Mouse (Mus musculus): Measurements from ENCODE around the gene Bpifb1.
"Not testable (repeated sequence)": the region's sequence is repeated elsewhere in the genome, so short reads cannot be mapped to it uniquely, and the experiment has no call there.

Gene Bpifb1

GRCm38 (mm10) chr2:154190546-154191258, at the start of gene Bpifb1:
Gene Bpifb1 (plus strand): TSS chr2:154190818.
- no peak for DNase-seq

GRCm38 (mm10) chr2:154142580-154142979, 48.0 kb upstream of the Bpifb1 start, which contains the start of gene Bpifa1:
Gene Bpifa1 (plus strand): TSS chr2:154142880.
- DNase-seq = no peak

GRCm38 (mm10) chr2:154143735-154144134, 46.9 kb upstream of the Bpifb1 start:
- DNase-seq = peak; percentile 3

- DNase-seq = no peak
Measured at GRCm38 (mm10) chr2:154147496-154147895, 43.1 kb upstream of the Bpifb1 start.

- DNase-seq = peak; percentile 73
Measured at GRCm38 (mm10) chr2:154158433-154158832, 32.2 kb upstream of the Bpifb1 start.

- no peak for DNase-seq
Measured at GRCm38 (mm10) chr2:154162307-154162706, 28.3 kb upstream of the Bpifb1 start, which contains the start of gene Bpifa5. Gene Bpifa5 (plus strand): TSS chr2:154162607.

- DNase-seq = no peak
Measured at GRCm38 (mm10) chr2:154163306-154163705, 27.3 kb upstream of the Bpifb1 start.

GRCm38 (mm10) chr2:154169172-154169571, 21.4 kb upstream of the Bpifb1 start:
- no peak for DNase-seq

- no peak for DNase-seq
Measured at GRCm38 (mm10) chr2:154171621-154172020, 19.0 kb upstream of the Bpifb1 start.

GRCm38 (mm10) chr2:154173313-154173712, 17.3 kb upstream of the Bpifb1 start:
- peak; percentile 54 for DNase-seq

GRCm38 (mm10) chr2:154181900-154182299, 8.7 kb upstream of the Bpifb1 start:
- DNase-seq = not testable (repeated sequence)

- not testable (repeated sequence) for DNase-seq
Measured at GRCm38 (mm10) chr2:154183061-154183460, 7.6 kb upstream of the Bpifb1 start.

GRCm38 (mm10) chr2:154185319-154185718, 5.3 kb upstream of the Bpifb1 start:
- no peak for DNase-seq

- no peak for DNase-seq
Measured at GRCm38 (mm10) chr2:154185748-154186147, 4.9 kb upstream of the Bpifb1 start.

- DNase-seq = peak; percentile 49
Measured at GRCm38 (mm10) chr2:154187468-154187867, 3.1 kb upstream of the Bpifb1 start.

GRCm38 (mm10) chr2:154189877-154190434, 662 bp upstream of the Bpifb1 start:
- no peak for DNase-seq

- no peak for DNase-seq
Measured at GRCm38 (mm10) chr2:154192141-154192540, 1.5 kb downstream of the Bpifb1 start.

- no peak for DNase-seq
Measured at GRCm38 (mm10) chr2:154193071-154193470, 2.5 kb downstream of the Bpifb1 start.

GRCm38 (mm10) chr2:154193994-154194504, 3.4 kb downstream of the Bpifb1 start:
- no peak for DNase-seq

- DNase-seq = no peak
Measured at GRCm38 (mm10) chr2:154197036-154197435, 6.4 kb downstream of the Bpifb1 start.

GRCm38 (mm10) chr2:154204630-154205029, 14.0 kb downstream of the Bpifb1 start:
- no peak for DNase-seq

- DNase-seq = peak; percentile 38
Measured at GRCm38 (mm10) chr2:154206908-154207307, 16.3 kb downstream of the Bpifb1 start.

- DNase-seq = peak; percentile 48
Measured at GRCm38 (mm10) chr2:154209112-154209511, 18.5 kb downstream of the Bpifb1 start.

GRCm38 (mm10) chr2:154211121-154211520, 20.5 kb downstream of the Bpifb1 start:
- no peak for DNase-seq
